Mouse (Mus musculus) frontal cortex, postnatal 36 days (tissue): ENCODE results near the gene Rims1.
A peak's percentile ranks its signal among the peaks of the same experiment; 100 is the strongest.

ENCODE experiments used
- DNase-seq, 2 experiments: peaks; one replicate each; pipeline ENCODE4 v3.0.0; 2022; ENCODE audit warnings: low spot score in 2 of 2

Rims1 gene

DNA sequence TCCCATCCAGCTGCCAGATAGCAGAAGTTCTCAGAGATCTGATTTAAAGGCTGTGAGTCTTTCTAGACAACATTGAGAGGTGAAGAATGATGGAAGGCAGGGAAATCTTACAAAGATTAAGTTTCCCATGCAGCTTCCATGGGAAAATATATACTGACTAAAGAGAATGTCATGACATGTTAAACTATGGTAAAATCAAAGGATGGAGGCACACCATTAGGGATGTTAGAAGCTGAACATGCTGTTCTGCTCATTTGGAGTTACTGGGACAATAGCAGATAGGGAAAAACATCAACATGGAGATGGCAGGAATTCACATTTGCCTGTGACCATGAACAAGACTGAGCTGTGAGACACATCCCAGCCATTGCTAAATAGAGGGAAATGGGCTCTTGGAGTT is 552.9 kb downstream of the Rims1 start:
- DNase-seq = no peak

DNA sequence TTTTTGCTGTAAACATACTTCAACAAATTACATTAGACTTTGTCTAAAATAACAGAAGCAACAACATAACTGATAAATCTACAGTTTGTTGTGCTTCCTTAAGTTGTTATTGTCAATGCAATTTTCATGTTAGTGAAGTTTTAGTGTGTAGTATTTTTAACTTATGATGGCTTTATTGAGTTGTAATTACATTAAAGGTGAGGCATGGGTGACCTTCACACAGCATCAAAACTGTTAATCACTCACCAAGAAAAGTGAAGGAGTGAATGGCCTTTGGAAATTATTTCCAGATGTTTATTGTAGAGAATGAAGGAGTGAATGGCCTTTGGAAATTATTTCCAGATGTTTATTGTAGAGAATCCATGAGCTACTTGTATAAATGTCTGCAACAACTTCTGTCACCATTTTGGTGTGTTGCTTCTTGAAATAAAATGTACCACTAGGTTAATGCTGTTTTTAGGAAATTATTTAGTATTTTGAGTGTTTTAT is 556.9 kb downstream of the Rims1 start:
- DNase-seq = no peak

GRCm38 (mm10) chr1:22245748-22246147 is 560.0 kb downstream of the Rims1 start:
- DNase-seq = peak in 1 of 2 experiments; percentile 59
